Mouse (Mus musculus) forebrain, embryonic 14.5 days (tissue): ENCODE data around the gene Tcp11l2. TPM values are rescaled to one million over a fixed set of nuclear protein-coding genes. Genes with fewer than 3 reads are reported as not detected.
A peak's percentile ranks its signal among the peaks of the same experiment; 100 is the strongest.

Experiments
- ATAC-seq: fragments of 200-750 bp; cut with Nextera tagmentation; 2 replicates; pipeline ENCODE4 v1.8.0; 2017; ENCODE audit warnings: mild to moderate bottlenecking, moderate library complexity
- DNase-seq: peaks from one replicate; pipeline ENCODE4 v3.0.0-alpha.2; 2015; ENCODE audit warnings: low spot score
- H3K27ac ChIP-seq: fragments of 300-500 bp; sonication (generic); 2 replicates; pipeline ENCODE4 v1.5.1; 2014; ENCODE audit warnings: low read depth, mild to moderate bottlenecking, control low read depth, low read length, moderate library complexity
- H3K27me3 ChIP-seq: fragments of 300-500 bp; sonication (generic); replicated peaks from 2 replicates; pipeline ENCODE4 v1.6.1; 2014; ENCODE audit warnings: low read length, control low read depth, mixed read lengths; ENCODE audit not compliant: control insufficient read depth, insufficient read depth
- H3K36me3 ChIP-seq: fragments of 300-500 bp; sonication (generic); 2 replicates; pipeline ENCODE4 v1.6.1; 2014; ENCODE audit warnings: low read length, control low read depth; ENCODE audit not compliant: control insufficient read depth, insufficient read depth
- H3K4me1 ChIP-seq: fragments of 300-500 bp; sonication (generic); 2 replicates; pipeline ENCODE4 v1.6.1; 2014; ENCODE audit warnings: antibody characterized with exemption, low read length, control low read depth; ENCODE audit not compliant: control insufficient read depth, insufficient read depth
- H3K4me2 ChIP-seq: fragments of 300-500 bp; sonication (generic); 2 replicates; pipeline ENCODE4 v1.6.1; 2014; ENCODE audit warnings: mild to moderate bottlenecking, control low read depth, low read length
- H3K4me3 ChIP-seq: fragments of 300-500 bp; sonication (generic); 2 replicates; pipeline ENCODE4 v1.5.1; 2014; ENCODE audit warnings: low read depth, low read length, control low read depth
- H3K9ac ChIP-seq: fragments of 300-500 bp; sonication (generic); 2 replicates; pipeline ENCODE4 v1.6.1; 2014; ENCODE audit warnings: mild to moderate bottlenecking, low read length, control low read depth, moderate library complexity
- H3K9me3 ChIP-seq: fragments of 300-500 bp; sonication (generic); replicated peaks from 2 replicates; pipeline ENCODE4 v1.6.1; 2016; ENCODE audit warnings: low read length, control low read depth, mixed read lengths; ENCODE audit not compliant: control insufficient read depth
- WGBS: fragments of 180-500 bp; shearing (Covaris S2); extraction: QIAGEN DNeasy Blood & Tissue Kit; methylation state at CpG from one replicate; pipeline ENCODE4 v1.1.7; 2014; 5-methylcytosine and 5-hydroxymethylcytosine counted together
- polyA plus RNA-seq: library from polyadenylated mRNA; unstranded; fragments of >200 nt; fragmentation: Nextera tagmentation; extraction: Ambion mirVana; gene quantifications from 2 replicates; pipeline ENCODE4 v1.2.1, GENCODE M21; 2014

The Tcp11l2 gene
- polyA plus RNA-seq, 1 experiment from 2014 or later: 25.1 TPM

GRCm38 (mm10) chr10:84608361-84608760, 31.9 kb downstream of the Tcp11l2 start:
- DNase-seq: no peak
- 87% methylated on average over 3 of the region's 3 CpGs for WGBS
- ATAC-seq: no peak

GRCm38 (mm10) chr10:84610324-84610723, 33.9 kb downstream of the Tcp11l2 start:
- Histone ChIP-seq H3K4me3 (no peak overlapping the region), H3K9ac (no peak overlapping the region), H3K27me3 (no peaks in the 10 kb centered on the region), H3K27ac (no peak overlapping the region), H3K36me3 (no peaks in the 10 kb centered on the region), H3K9me3 (no peaks in the 10 kb centered on the region), H3K4me2 (no peak overlapping the region), H3K4me1 (no peaks in the 10 kb centered on the region)
- WGBS: 90% methylated on average over 4 of the region's 4 CpGs
- no peak for ATAC-seq
- DNase-seq: no peak

More at GRCm38 (mm10) chr10:84608361-84608760, 31.9 kb downstream of the Tcp11l2 start:
- H3K4me3 ChIP-seq: no peak overlapping the region
- H3K4me1 ChIP-seq: no peaks in the 10 kb centered on the region
- H3K36me3 ChIP-seq: no peaks in the 10 kb centered on the region
- no peak overlapping the region for H3K4me2 ChIP-seq
- no peaks in the 10 kb centered on the region for H3K9me3 ChIP-seq
- no peak overlapping the region for H3K27ac ChIP-seq
- no peak overlapping the region for H3K9ac ChIP-seq
- no peaks in the 10 kb centered on the region for H3K27me3 ChIP-seq

GRCm38 (mm10) chr10:84610783-84611182, 34.4 kb downstream of the Tcp11l2 start:
- H3K4me3 ChIP-seq: no peak overlapping the region
- H3K4me1 ChIP-seq: no peaks in the 10 kb centered on the region
- no peaks in the 10 kb centered on the region for H3K36me3 ChIP-seq
- no peak overlapping the region for H3K27ac ChIP-seq
- 74% methylated on average over 3 of the region's 3 CpGs for WGBS
- no peak for ATAC-seq
- H3K9me3 ChIP-seq: no peaks in the 10 kb centered on the region
- DNase-seq: no peak
- H3K9ac ChIP-seq: no peak overlapping the region
- no peaks in the 10 kb centered on the region for H3K27me3 ChIP-seq
- no peak overlapping the region for H3K4me2 ChIP-seq

- Histone ChIP-seq H3K27ac (no peak overlapping the region), H3K4me3 (no peak overlapping the region), H3K36me3 (no peaks in the 10 kb centered on the region), H3K27me3 (no peaks in the 10 kb centered on the region), H3K4me2 (no peak overlapping the region), H3K4me1 (no peaks in the 10 kb centered on the region), H3K9ac (no peak overlapping the region), H3K9me3 (no peaks in the 10 kb centered on the region)
- WGBS: 43% methylated on average over 3 of the region's 3 CpGs
- DNase-seq (no peak), ATAC-seq (no peak)
These were observed 35.2 kb downstream of the Tcp11l2 start for GRCm38 (mm10) chr10:84611664-84612063.

- WGBS: 78% methylated on average over 2 of the region's 2 CpGs
- H3K36me3 ChIP-seq: no peaks in the 10 kb centered on the region
- H3K4me2 ChIP-seq: no peak overlapping the region
- H3K4me3 ChIP-seq: no peak overlapping the region
- no peak overlapping the region for H3K9ac ChIP-seq
- no peak for DNase-seq
- H3K27ac ChIP-seq: no peak overlapping the region
- no peaks in the 10 kb centered on the region for H3K4me1 ChIP-seq
- ATAC-seq: no peak
- H3K9me3 ChIP-seq: no peaks in the 10 kb centered on the region
- no peaks in the 10 kb centered on the region for H3K27me3 ChIP-seq
These were observed 35.9 kb downstream of the Tcp11l2 start for GRCm38 (mm10) chr10:84612281-84612680.

- 83% methylated on average over 8 of the region's 8 CpGs for WGBS
These were observed 36.9 kb downstream of the Tcp11l2 start for GRCm38 (mm10) chr10:84613366-84613765.

GRCm38 (mm10) chr10:84615076-84615475, 38.6 kb downstream of the Tcp11l2 start:
- no peaks in the 10 kb centered on the region for H3K9me3 ChIP-seq
- no peak overlapping the region for H3K4me3 ChIP-seq
- WGBS: 75% methylated on average over 3 of the region's 3 CpGs
- no peak overlapping the region for H3K4me2 ChIP-seq
- no peaks in the 10 kb centered on the region for H3K36me3 ChIP-seq
- no peak overlapping the region for H3K27ac ChIP-seq
- DNase-seq (no peak), ATAC-seq (no peak)
- H3K9ac ChIP-seq: no peak overlapping the region
- H3K4me1 ChIP-seq: no peaks in the 10 kb centered on the region
- H3K27me3 ChIP-seq: no peaks in the 10 kb centered on the region

More at GRCm38 (mm10) chr10:84613366-84613765, 36.9 kb downstream of the Tcp11l2 start:
- Histone ChIP-seq H3K27me3 (no peaks in the 10 kb centered on the region), H3K4me1 (no peaks in the 10 kb centered on the region), H3K9ac (no peak overlapping the region), H3K9me3 (no peaks in the 10 kb centered on the region), H3K27ac (no peak overlapping the region), H3K4me3 (no peak overlapping the region), H3K4me2 (no peak overlapping the region), H3K36me3 (no peaks in the 10 kb centered on the region)
- no peak for ATAC-seq
- DNase-seq: no peak

GRCm38 (mm10) chr10:84621826-84622790, 45.7 kb downstream of the Tcp11l2 start, which contains the start of gene Polr3b:
Gene Polr3b (plus strand): TSS chr10:84622292.
- peak within 1 kb of the TSS; percentile 82 for H3K4me2 ChIP-seq
- no peaks in the 10 kb centered on the region for H3K9me3 ChIP-seq
- DNase-seq: peak; percentile 96
- no peaks in the 10 kb centered on the region for H3K36me3 ChIP-seq
- H3K4me1 ChIP-seq: peaks cover 5% of the 10 kb centered on the region; the same call in 1 of the 2 replicates
- ATAC-seq: peak; percentile 97
- peak within 1 kb of the TSS; percentile 67 for H3K9ac ChIP-seq
- WGBS: 7% methylated on average over 53 of the region's 53 CpGs
- H3K4me3 ChIP-seq: peak within 1 kb of the TSS; percentile 60
- H3K27me3 ChIP-seq: no peaks in the 10 kb centered on the region
- H3K27ac ChIP-seq: peak within 1 kb of the TSS; percentile 89

GRCm38 (mm10) chr10:84631182-84631581, 54.8 kb downstream of the Tcp11l2 start:
- peak; percentile 38 for DNase-seq
- Histone ChIP-seq H3K9ac (no peak overlapping the region), H3K4me3 (no peak overlapping the region), H3K36me3 (peaks cover 30% of the 10 kb centered on the region), H3K9me3 (no peaks in the 10 kb centered on the region), H3K4me2 (no peak overlapping the region), H3K27ac (no peak overlapping the region), H3K4me1 (no peaks in the 10 kb centered on the region), H3K27me3 (no peaks in the 10 kb centered on the region)
- WGBS: 58% methylated on average over 5 of the region's 5 CpGs
- ATAC-seq: no peak
